Mouse (Mus musculus): Measurements from ENCODE around the gene Ptchd1. TPM values are rescaled to one million over a fixed set of nuclear protein-coding genes. Genes with fewer than 3 reads are reported as not detected.
A peak's percentile ranks its signal among the peaks of the same experiment; 100 is the strongest.

Gene Ptchd1
- polyA plus RNA-seq, 1 experiment from 2014 or later, result 5.5 TPM

GRCm38 (mm10) chrX:155622527-155622926, 1.1 kb downstream of the Ptchd1 start:
- Histone ChIP-seq H3K36me3 (ENCODE audit: control insufficient read depth, insufficient read depth, low read length) (no peaks in the 10 kb centered on the region), H3K27me3 (ENCODE audit: control insufficient read depth, insufficient read depth, low read length) (no peaks in the 10 kb centered on the region), H3K4me1 (ENCODE audit: control insufficient read depth, insufficient read depth, low read length) (no peaks in the 10 kb centered on the region), H3K27ac (ENCODE audit: low read length) (no peak overlapping the region), H3K9ac (replicated peaks; ENCODE audit: low read depth, low read length) (0 out of 2 replicates have a peak overlapping the region, but pooled peaks have one; percentile 14), H3K9me3 (ENCODE audit: control insufficient read depth, low read depth, low read length) (no peaks in the 10 kb centered on the region), H3K4me3 (ENCODE audit: low read depth, low read length) (peak overlapping the region; percentile 45), H3K4me2 (replicated peaks; ENCODE audit: low read depth, low read length) (peak overlapping the region; percentile 71)
- ATAC-seq (ENCODE audit: insufficient number of reproducible peaks, insufficient read depth, low FRiP score, low read depth), result no peak
- WGBS, result 16% methylated on average over 24 of the region's 24 CpGs

DNA sequence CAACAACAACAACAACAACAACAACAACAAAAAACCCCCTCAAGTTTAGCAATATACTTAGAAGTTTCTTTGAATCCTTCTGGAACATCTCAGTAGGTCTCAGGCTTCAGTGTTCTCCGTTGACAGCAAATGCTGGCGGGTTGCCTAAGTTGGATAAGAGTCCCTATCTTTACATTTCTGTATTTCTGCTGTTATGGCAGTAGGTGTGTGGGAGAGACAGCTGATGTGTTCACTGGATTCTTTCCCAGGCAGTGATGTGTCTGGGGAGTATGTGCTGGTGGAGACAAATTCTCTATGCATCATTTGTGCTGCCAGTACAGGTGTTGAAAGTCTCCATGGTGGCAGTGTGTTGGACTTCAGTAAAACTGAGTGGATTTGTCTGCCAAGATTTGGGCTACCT, 22.4 kb downstream of the Ptchd1 start:
- no peak for ATAC-seq (ENCODE audit: insufficient number of reproducible peaks, insufficient read depth, low FRiP score, low read depth)
- Histone ChIP-seq H3K36me3 (ENCODE audit: control insufficient read depth, insufficient read depth, low read length) (no peaks in the 10 kb centered on the region), H3K4me1 (ENCODE audit: control insufficient read depth, insufficient read depth, low read length) (no peaks in the 10 kb centered on the region), H3K27me3 (ENCODE audit: control insufficient read depth, insufficient read depth, low read length) (no peaks in the 10 kb centered on the region), H3K4me2 (replicated peaks; ENCODE audit: low read depth, low read length) (no peak overlapping the region), H3K4me3 (ENCODE audit: low read depth, low read length) (no peak overlapping the region), H3K9ac (replicated peaks; ENCODE audit: low read depth, low read length) (no peak overlapping the region), H3K27ac (ENCODE audit: low read length) (no peak overlapping the region), H3K9me3 (ENCODE audit: control insufficient read depth, low read depth, low read length) (no peaks in the 10 kb centered on the region)
- 74% methylated on average over 2 of the region's 2 CpGs for WGBS

DNA sequence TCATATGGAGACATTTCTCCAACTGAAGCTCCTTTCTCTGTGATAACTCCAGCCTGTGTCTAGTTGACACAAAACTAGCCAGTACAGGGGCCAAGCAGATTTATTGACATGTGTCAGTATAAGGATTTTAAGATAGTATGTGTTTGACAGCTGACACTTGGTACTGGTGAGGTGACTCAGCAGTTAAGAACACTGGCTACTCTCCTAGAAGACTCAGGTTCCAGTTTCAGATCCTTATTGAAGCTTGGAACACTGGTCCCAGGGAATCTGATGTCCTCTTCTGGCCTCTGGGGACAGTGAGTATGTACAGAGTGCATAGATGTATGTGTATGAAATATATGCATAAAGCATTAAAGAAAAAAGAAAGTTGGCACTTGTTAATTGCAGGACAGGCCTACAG, 27.2 kb downstream of the Ptchd1 start:
- Histone ChIP-seq H3K4me1 (ENCODE audit: control insufficient read depth, insufficient read depth, low read length) (no peaks in the 10 kb centered on the region), H3K4me3 (ENCODE audit: low read depth, low read length) (no peak overlapping the region), H3K27me3 (ENCODE audit: control insufficient read depth, insufficient read depth, low read length) (no peaks in the 10 kb centered on the region), H3K4me2 (replicated peaks; ENCODE audit: low read depth, low read length) (no peak overlapping the region), H3K9me3 (ENCODE audit: control insufficient read depth, low read depth, low read length) (no peaks in the 10 kb centered on the region), H3K9ac (replicated peaks; ENCODE audit: low read depth, low read length) (no peak overlapping the region), H3K27ac (ENCODE audit: low read length) (no peak overlapping the region), H3K36me3 (ENCODE audit: control insufficient read depth, insufficient read depth, low read length) (no peaks in the 10 kb centered on the region)
- no peak for ATAC-seq (ENCODE audit: insufficient number of reproducible peaks, insufficient read depth, low FRiP score, low read depth)

DNA sequence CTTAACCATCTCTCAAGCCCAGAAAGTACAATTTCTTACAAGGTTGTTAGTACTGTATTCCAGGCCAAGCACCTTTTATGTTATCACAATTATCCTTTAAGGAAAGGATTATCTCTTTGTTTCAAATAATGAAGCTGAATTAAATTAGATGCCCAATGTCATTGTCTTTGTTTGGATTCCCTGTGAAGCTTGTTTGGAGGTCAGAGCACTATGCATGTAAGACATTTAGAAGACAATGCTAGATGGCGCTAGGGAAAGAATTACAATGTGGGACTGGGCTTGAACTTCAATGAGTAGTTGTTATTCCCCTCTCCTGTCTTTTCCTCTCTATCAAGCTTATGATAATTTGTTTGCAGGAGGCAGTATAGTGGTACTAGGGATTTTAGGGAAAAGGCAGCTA, 28.9 kb downstream of the Ptchd1 start:
- Histone ChIP-seq H3K27me3 (ENCODE audit: control insufficient read depth, insufficient read depth, low read length) (no peaks in the 10 kb centered on the region), H3K4me3 (ENCODE audit: low read depth, low read length) (no peak overlapping the region), H3K9ac (replicated peaks; ENCODE audit: low read depth, low read length) (no peak overlapping the region), H3K4me1 (ENCODE audit: control insufficient read depth, insufficient read depth, low read length) (no peaks in the 10 kb centered on the region), H3K9me3 (ENCODE audit: control insufficient read depth, low read depth, low read length) (no peaks in the 10 kb centered on the region), H3K36me3 (ENCODE audit: control insufficient read depth, insufficient read depth, low read length) (no peaks in the 10 kb centered on the region), H3K27ac (ENCODE audit: low read length) (no peak overlapping the region), H3K4me2 (replicated peaks; ENCODE audit: low read depth, low read length) (no peak overlapping the region)
- WGBS, result 38% methylated on average over 1 of the region's 1 CpGs
- ATAC-seq (ENCODE audit: insufficient number of reproducible peaks, insufficient read depth, low FRiP score, low read depth), result no peak

GRCm38 (mm10) chrX:155592467-155592866, 31.1 kb downstream of the Ptchd1 start:
- H3K9ac ChIP-seq (replicated peaks; ENCODE audit: low read depth, low read length), result no peak overlapping the region
- no peak overlapping the region for H3K27ac ChIP-seq (ENCODE audit: low read length)
- no peaks in the 10 kb centered on the region for H3K9me3 ChIP-seq (ENCODE audit: control insufficient read depth, low read depth, low read length)
- no peaks in the 10 kb centered on the region for H3K27me3 ChIP-seq (ENCODE audit: control insufficient read depth, insufficient read depth, low read length)
- H3K4me3 ChIP-seq (ENCODE audit: low read depth, low read length), result no peak overlapping the region
- no peaks in the 10 kb centered on the region for H3K36me3 ChIP-seq (ENCODE audit: control insufficient read depth, insufficient read depth, low read length)
- WGBS, result 64% methylated on average over 2 of the region's 2 CpGs
- ATAC-seq (ENCODE audit: insufficient number of reproducible peaks, insufficient read depth, low FRiP score, low read depth), result no peak
- no peaks in the 10 kb centered on the region for H3K4me1 ChIP-seq (ENCODE audit: control insufficient read depth, insufficient read depth, low read length)
- no peak overlapping the region for H3K4me2 ChIP-seq (replicated peaks; ENCODE audit: low read depth, low read length)

GRCm38 (mm10) chrX:155591490-155591889, 32.1 kb downstream of the Ptchd1 start:
- ATAC-seq (ENCODE audit: insufficient number of reproducible peaks, insufficient read depth, low FRiP score, low read depth), result no peak
- no peaks in the 10 kb centered on the region for H3K4me1 ChIP-seq (ENCODE audit: control insufficient read depth, insufficient read depth, low read length)
- WGBS, result 70% methylated on average over 3 of the region's 3 CpGs

GRCm38 (mm10) chrX:155584586-155584985, 39.0 kb downstream of the Ptchd1 start:
- Histone ChIP-seq H3K9ac (replicated peaks; ENCODE audit: low read depth, low read length) (no peak overlapping the region), H3K27ac (ENCODE audit: low read length) (no peak overlapping the region)

More at GRCm38 (mm10) chrX:155591490-155591889, 32.1 kb downstream of the Ptchd1 start:
- H3K27me3 ChIP-seq (ENCODE audit: control insufficient read depth, insufficient read depth, low read length), result no peaks in the 10 kb centered on the region
- H3K27ac ChIP-seq (ENCODE audit: low read length), result no peak overlapping the region
- no peaks in the 10 kb centered on the region for H3K36me3 ChIP-seq (ENCODE audit: control insufficient read depth, insufficient read depth, low read length)
- H3K4me2 ChIP-seq (replicated peaks; ENCODE audit: low read depth, low read length), result no peak overlapping the region
- no peaks in the 10 kb centered on the region for H3K9me3 ChIP-seq (ENCODE audit: control insufficient read depth, low read depth, low read length)
- no peak overlapping the region for H3K4me3 ChIP-seq (ENCODE audit: low read depth, low read length)
- no peak overlapping the region for H3K9ac ChIP-seq (replicated peaks; ENCODE audit: low read depth, low read length)

DNA sequence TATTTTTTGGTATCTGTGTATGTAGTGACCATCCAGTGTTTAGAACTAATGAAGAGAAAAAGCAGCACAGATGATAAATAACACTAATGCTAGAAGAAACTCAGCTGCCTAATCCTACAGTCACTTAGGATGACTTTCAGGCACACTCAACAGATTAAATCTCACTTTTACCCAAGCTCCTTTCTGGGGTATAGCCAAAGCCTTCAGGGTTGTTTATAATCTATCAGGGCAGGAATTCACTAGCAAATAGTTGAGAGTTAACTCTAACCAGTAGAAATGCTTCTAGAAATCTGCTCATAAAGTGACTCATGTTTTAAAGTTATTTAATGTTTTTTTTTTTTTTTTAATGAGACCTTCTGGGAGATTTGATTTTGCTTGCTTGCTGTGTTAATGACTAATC, 43.8 kb downstream of the Ptchd1 start:
- no peaks in the 10 kb centered on the region for H3K4me1 ChIP-seq (ENCODE audit: control insufficient read depth, insufficient read depth, low read length)
- no peaks in the 10 kb centered on the region for H3K36me3 ChIP-seq (ENCODE audit: control insufficient read depth, insufficient read depth, low read length)
- H3K27ac ChIP-seq (ENCODE audit: low read length), result peak overlapping the region; percentile 55; the same call in 1 of the 2 replicates
- H3K4me2 ChIP-seq (replicated peaks; ENCODE audit: low read depth, low read length), result no peak overlapping the region
- H3K4me3 ChIP-seq (ENCODE audit: low read depth, low read length), result no peak overlapping the region
- ATAC-seq (ENCODE audit: insufficient number of reproducible peaks, insufficient read depth, low FRiP score, low read depth), result no peak
- no peak overlapping the region for H3K9ac ChIP-seq (replicated peaks; ENCODE audit: low read depth, low read length)
- no peaks in the 10 kb centered on the region for H3K9me3 ChIP-seq (ENCODE audit: control insufficient read depth, low read depth, low read length)
- no peaks in the 10 kb centered on the region for H3K27me3 ChIP-seq (ENCODE audit: control insufficient read depth, insufficient read depth, low read length)

More at GRCm38 (mm10) chrX:155584586-155584985, 39.0 kb downstream of the Ptchd1 start:
- 68% methylated on average over 2 of the region's 2 CpGs for WGBS
- Histone ChIP-seq H3K9me3 (ENCODE audit: control insufficient read depth, low read depth, low read length) (no peaks in the 10 kb centered on the region), H3K4me2 (replicated peaks; ENCODE audit: low read depth, low read length) (no peak overlapping the region), H3K4me3 (ENCODE audit: low read depth, low read length) (no peak overlapping the region), H3K4me1 (ENCODE audit: control insufficient read depth, insufficient read depth, low read length) (no peaks in the 10 kb centered on the region), H3K27me3 (ENCODE audit: control insufficient read depth, insufficient read depth, low read length) (no peaks in the 10 kb centered on the region), H3K36me3 (ENCODE audit: control insufficient read depth, insufficient read depth, low read length) (no peaks in the 10 kb centered on the region)
- no peak for ATAC-seq (ENCODE audit: insufficient number of reproducible peaks, insufficient read depth, low FRiP score, low read depth)

GRCm38 (mm10) chrX:155572396-155572795, 51.2 kb downstream of the Ptchd1 start:
- H3K27me3 ChIP-seq (ENCODE audit: control insufficient read depth, insufficient read depth, low read length), result no peaks in the 10 kb centered on the region
- no peaks in the 10 kb centered on the region for H3K36me3 ChIP-seq (ENCODE audit: control insufficient read depth, insufficient read depth, low read length)
- H3K9ac ChIP-seq (replicated peaks; ENCODE audit: low read depth, low read length), result no peak overlapping the region
- H3K9me3 ChIP-seq (ENCODE audit: control insufficient read depth, low read depth, low read length), result no peaks in the 10 kb centered on the region
- no peak overlapping the region for H3K4me3 ChIP-seq (ENCODE audit: low read depth, low read length)
- no peak overlapping the region for H3K4me2 ChIP-seq (replicated peaks; ENCODE audit: low read depth, low read length)
- no peak overlapping the region for H3K27ac ChIP-seq (ENCODE audit: low read length)
- no peaks in the 10 kb centered on the region for H3K4me1 ChIP-seq (ENCODE audit: control insufficient read depth, insufficient read depth, low read length)
- ATAC-seq (ENCODE audit: insufficient number of reproducible peaks, insufficient read depth, low FRiP score, low read depth), result no peak

All from stomach, embryonic 14.5 days (tissue).